Mouse (Mus musculus): Measurements from ENCODE around the gene Dvl3.

DNA sequence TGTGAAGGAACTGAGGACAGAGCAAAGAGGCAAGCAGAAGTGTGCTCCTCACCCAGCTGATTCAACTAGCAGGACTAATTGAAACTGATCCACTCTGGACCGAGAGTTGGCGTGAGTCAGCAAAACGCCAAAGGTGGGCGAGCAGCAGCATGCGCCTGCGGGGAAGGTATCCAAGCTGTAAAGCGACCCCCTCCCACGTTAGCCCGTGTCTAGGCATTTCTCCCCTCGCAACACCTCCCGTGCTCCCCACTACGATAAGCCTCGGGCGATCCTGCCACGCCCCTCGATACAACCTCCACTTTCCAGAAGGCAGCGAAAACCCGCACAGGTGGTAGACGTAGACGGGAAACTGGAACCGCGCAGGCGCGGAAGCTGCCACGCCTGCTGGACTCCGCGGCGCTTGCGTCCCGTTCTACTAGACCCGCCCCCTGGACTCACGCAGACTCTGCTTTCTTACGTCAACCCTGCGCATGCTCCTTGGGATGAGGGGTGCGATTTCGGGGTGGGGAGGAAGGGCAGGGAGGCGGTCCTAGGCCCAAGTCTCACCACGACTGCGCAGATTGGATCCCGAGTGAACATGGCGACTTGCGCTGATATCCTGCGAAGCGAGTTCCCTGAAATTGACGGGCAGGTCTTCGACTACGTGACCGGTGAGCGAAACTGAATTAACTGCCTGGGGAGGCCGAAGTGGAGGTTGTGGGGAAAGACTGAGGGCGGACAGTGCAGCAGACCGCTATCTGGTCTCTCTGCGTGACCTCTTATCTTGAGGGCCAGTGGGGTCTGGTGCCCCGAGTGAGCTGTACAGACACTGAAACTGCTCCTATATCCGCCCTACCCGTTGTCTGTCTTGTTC is 31.5 kb downstream of the Dvl3 start, which contains the start of gene Abcf3:
- TF ChIP-seq RAD21 (IDR thresholded peaks at IDR 0.05; ENCODE audit: low read depth, low read length) (no peak), NRF1 (IDR thresholded peaks at IDR 0.05; ENCODE audit: low read depth, low read length) (peak; percentile 93), CTCF (conservative IDR thresholded peaks at IDR 0.05 in 1 of 2, IDR thresholded peaks at IDR 0.05 in 1 of 2; ENCODE audit: low read depth in 2 of 2, low read length in 2 of 2) (no peak), USF1 (IDR thresholded peaks at IDR 0.05; ENCODE audit: low read depth, low read length) (no peak), CHD2 (IDR thresholded peaks at IDR 0.05; ENCODE audit: low read length) (peak; percentile 38; the same call in 1 of the 2 replicates), EP300 (IDR thresholded peaks at IDR 0.05; ENCODE audit: low read length) (peak; percentile 21; the same call in 1 of the 2 replicates), TBP (conservative IDR thresholded peaks at IDR 0.05; ENCODE audit: low read depth, low read length) (peak; percentile 79), POLR2AphosphoS2 (IDR thresholded peaks at IDR 0.05; ENCODE audit: low read depth, low read length) (peak; percentile 93), ZKSCAN1 (IDR thresholded peaks at IDR 0.05; ENCODE audit: borderline replicate concordance, low read depth, low read length) (no peak)

Measured in CH12.LX (cell line).